Mouse (Mus musculus) ZHBTc4 (cell line): ENCODE measurements at regions not wholly inside any gene's neighbourhood (a gene's known extent, or its start where the extent isn't known, plus 50 kb on each side); places are given as distances from the start of the nearest gene placed in this dataset.
A peak's percentile ranks its signal among the peaks of the same experiment; 100 is the strongest.

Experiments
- DNase-seq: peaks from one replicate; pipeline ENCODE4 v3.0.0-alpha.2; 2011; ENCODE audit warnings: low read depth, low spot score

GRCm38 (mm10) chr7:7061001-7061400, 60.3 kb downstream of the Zfp954 start:
- DNase-seq, result peak; percentile 59
